Mouse (Mus musculus) gastrocnemius, postnatal 4 days (tissue): ENCODE results near the gene Krt19. TPM values are rescaled to one million over a fixed set of nuclear protein-coding genes. Genes with fewer than 3 reads are reported as not detected.

Experiments
- DNase-seq, 2 experiments: peaks; one replicate each; pipeline ENCODE4 v3.0.0; 2021 to 2022; ENCODE audit warnings: low spot score in 2 of 2, mixed read lengths in 2 of 2
- total RNA-seq, 2 experiments: library from RNA; stranded (reverse); gene quantifications; 2 replicates each; pipeline ENCODE4 v1.2.3; 2021

Gene Krt19
- total RNA-seq, 2 experiments from 2014 or later: 0.71 to 1.3 TPM

DNA sequence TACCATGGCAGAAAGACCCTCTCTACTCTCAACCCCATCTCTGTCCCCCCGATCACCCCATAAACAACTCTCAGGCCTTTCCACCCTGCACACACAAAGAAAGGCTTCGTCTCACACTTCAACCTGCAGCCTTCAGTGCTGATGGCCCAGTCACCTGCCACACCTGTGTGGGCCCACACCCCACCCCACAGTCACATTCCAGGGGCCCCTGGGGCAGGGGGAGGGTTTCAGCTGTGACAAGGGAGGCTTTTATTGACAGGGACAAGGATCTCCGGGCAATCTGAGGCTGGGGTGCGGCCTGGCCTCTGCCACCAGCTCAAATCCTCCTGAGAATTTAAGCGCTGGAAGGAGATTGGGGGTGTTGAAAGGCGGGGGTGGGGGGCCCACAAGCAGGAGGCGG lies 9.7 kb downstream of the Krt19 start:
- DNase-seq: no peak

GRCm38 (mm10) chr11:100137693-100138092 lies 10.8 kb downstream of the Krt19 start:
- DNase-seq: no peak

DNA sequence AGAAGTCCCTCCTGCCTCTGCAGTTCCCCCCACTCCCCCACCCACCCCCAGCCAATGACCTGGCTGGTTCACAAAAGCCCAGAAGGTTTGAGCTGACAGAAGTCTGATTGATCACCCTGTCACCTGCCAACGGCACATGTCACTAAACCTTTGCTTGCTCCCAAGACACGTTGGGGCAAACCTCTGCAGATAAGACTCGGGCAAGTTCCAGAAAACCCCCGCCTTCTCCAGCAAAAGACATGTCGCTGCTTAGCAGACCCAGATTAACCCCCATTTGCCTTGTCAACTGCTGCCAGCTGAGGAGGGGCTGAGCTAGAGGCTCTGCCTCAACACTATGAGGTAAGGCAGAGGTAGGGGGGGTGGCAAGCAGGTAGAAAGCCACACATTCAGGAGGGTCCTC lies 11.9 kb downstream of the Krt19 start:
- no peak for DNase-seq

DNA sequence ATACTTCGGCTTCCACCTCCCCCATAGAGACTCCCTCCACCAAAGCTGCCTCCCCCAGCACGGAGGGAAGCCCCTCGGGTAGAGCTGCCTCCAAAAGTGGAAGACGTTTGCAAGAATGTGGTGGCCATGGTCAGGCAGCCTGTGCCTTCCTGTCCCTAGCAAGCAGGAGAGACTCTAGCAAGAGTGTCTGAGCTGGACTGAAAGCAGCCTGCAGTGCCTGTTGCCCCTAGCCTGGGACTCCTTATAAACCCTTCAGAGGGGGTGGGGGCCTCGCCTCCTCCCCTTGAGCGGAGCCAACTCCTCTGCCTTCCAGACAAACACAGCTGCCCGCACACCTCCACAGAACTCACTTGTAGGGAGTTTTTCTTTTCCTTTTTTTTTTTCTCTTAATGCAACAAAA lies 12.7 kb downstream of the Krt19 start, which contains the start of gene Krt15:
Gene Krt15, minus strand, starts transcription at position 198 of the 400 bp plus-strand sequence.
- no peak for DNase-seq

DNA sequence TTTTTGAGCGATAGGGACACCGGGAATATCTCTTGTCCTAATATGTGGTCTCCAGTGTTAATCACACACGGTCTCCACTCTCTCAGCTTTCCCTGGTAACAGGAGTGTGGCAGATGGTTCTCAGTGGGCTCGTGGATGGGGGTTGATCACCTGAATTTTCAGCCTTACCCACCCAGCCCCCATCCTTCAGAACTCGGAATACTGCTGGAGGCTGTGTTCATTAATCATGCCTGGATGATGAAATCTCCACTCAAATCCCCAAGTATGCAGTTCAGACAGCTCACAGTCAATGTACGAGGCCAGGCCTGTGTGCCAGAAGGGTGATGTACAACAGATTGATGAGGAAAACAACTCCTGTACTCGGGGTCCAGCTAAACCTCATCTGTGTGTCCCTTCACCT lies 23.6 kb downstream of the Krt19 start:
- DNase-seq: no peak

- DNase-seq: no peak
Measured at GRCm38 (mm10) chr11:100121466-100121865, 27.0 kb downstream of the Krt19 start, which contains the start of gene Krt13. Krt13 (minus strand) TSS chr11:100121566.

- no peak for DNase-seq
Measured at GRCm38 (mm10) chr11:100120331-100120730, 28.1 kb downstream of the Krt19 start.

DNA sequence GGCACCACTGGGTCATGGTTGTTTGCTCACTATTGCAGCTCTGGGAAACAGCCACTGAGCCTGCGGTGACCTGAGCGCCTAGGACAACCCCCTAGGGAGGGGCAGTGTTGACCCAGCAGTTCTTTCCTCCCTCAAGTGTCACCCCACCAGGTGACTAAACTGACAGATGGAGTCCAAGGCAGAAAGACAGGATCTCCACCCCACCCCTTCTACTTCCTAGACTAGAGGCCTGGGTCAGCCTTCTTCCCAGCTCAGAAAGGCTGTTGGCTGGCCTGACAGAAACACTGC lies 34.8 kb downstream of the Krt19 start:
- no peak for DNase-seq

DNA sequence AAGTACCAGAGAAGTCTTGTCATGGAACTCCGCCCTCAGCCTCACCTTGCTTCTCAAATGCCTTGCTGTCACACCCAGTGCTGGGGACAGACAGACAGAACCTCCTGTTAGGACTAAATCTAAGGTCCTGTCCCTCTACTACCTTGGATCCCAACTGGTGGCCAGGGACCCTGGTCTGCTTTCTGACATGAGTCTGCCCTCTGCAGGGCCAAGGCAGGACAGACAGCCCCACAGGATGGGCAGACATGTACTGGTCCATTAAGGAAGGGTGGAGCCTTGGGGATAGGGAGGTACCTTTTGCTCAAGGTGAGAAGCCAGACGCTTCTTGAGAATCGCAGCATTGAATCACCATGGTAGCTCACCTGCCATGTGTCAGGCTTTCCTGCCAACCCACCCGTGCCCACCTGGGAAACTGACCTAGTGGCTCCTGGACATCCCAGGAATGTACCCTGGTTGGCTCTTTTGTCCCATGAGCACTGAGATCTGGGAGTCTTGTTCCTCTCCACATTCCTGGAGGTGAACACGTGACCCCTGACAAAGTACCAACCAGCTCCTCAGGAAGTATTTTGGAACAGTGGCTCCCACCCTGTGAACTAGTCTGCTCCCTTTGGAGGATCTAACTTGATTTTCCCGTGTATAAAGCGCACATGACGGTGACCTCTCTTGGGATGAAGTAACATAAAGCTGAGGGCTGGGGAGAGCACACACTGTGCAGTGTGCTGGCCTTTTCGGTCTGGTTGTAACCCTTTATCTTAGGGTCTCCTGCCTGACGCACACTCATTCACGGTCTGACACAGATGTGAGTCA lies 35.3 kb downstream of the Krt19 start:
- DNase-seq: no peak

DNA sequence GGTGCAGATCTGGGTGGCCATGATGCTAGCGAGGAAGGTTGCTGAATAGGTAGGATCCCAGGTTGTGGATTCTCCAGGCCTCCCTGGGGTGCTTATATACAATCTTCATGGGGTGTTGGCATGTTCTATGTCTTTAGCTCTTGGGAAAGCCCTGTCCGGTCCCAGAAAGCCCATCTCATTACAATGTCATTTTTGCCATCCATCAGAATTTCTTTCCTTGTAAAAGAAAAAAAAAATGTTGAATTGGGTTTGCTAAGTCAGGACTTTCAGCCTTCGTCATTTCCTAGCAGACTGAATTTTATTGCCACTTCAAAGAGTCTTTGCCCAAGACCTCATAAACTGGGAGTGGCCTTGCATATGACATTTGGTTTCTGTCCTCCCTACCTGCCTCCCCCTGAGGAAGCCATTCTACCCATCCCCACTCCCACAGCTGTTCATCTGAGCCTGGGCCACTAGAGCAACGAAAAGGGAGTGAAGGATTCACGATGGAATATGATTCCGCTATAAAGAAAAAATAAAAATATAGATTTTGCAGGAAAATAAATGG lies 42.8 kb downstream of the Krt19 start, which contains the start of gene Krt36:
Gene Krt36, minus strand, starts transcription at position 51 of the 547 bp plus-strand sequence.
- no peak for DNase-seq

- no peak for DNase-seq
Measured at GRCm38 (mm10) chr11:100102693-100103429, 45.6 kb downstream of the Krt19 start.

DNA sequence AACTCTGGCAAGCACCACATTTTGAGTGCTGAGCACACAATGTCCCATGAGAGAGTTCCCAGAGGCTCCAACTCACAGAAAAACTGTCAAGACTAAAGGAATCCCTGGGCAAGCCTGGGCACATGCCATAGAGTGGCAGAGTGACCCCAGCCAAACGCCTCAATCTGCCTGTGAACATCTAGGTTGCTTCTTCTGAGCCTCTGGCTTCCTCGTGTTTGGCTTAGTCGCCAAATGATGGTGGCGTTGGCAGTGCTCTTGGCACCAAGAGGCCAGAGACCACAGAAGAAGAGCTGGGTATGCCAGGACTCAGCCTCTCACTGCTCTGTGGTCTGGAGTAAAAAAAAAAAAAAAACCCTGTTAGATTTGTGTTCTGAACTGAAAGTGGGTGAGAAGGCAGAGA lies 48.1 kb downstream of the Krt19 start:
- DNase-seq: no peak

DNA sequence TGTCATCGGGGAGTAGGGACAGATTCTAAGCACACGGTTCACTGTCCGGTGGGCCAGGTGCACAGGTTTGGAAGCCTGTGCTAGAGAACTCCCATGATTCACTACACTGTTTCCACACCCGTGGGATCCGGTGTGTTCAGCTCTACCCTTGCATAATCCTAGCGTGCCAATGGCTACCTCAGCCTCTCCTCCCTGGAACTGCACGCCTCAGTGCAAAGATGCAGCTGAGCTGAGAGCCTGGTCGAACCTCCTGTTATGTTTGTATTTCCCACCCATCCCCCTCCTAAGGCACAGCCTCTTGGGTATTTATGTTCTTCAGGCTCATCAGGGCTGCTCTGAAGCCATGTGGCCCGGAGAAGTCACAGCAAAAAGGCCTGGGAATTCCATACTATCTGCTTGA lies 50.6 kb downstream of the Krt19 start:
- DNase-seq: no peak

GRCm38 (mm10) chr11:100096141-100096540 lies 52.3 kb downstream of the Krt19 start, which contains the start of gene Krt35:
Krt35 (minus strand) TSS chr11:100096241.
- DNase-seq: no peak

Other genes with a start within 250 kb of the Krt19 start
- gene Krtap31-1, start 240.7 kb downstream of the Krt19 start, total RNA-seq: not detected
- gene Gm11565, start 233.9 kb downstream of the Krt19 start, total RNA-seq: not detected
- gene Krtap31-2, start 212.4 kb downstream of the Krt19 start, total RNA-seq: not detected
- gene Krtap9-5, start 200.2 kb downstream of the Krt19 start, total RNA-seq: not detected
- not detected for gene Krtap29-1, start 169.6 kb downstream of the Krt19 start, total RNA-seq
- not detected for gene Krtap16-1, start 162.1 kb downstream of the Krt19 start, total RNA-seq
- not detected for gene Krtap17-1, start 154.7 kb downstream of the Krt19 start, total RNA-seq
- not detected for gene Krt33a, start 132.5 kb downstream of the Krt19 start, total RNA-seq
- gene Krt33b, start 118.8 kb downstream of the Krt19 start, total RNA-seq: under 1 TPM in 1 of 2 experiments, not detected in 1; 0.22 TPM
- not detected for gene Krt34, start 107.1 kb downstream of the Krt19 start, total RNA-seq
- not detected for gene Krt31, start 98.1 kb downstream of the Krt19 start, total RNA-seq
- gene Krt32, start 60.4 kb downstream of the Krt19 start, total RNA-seq: not detected
- gene Krt35, start 52.4 kb downstream of the Krt19 start, total RNA-seq: under 1 TPM; 0.15 to 0.31 TPM
- not detected for gene Krt36, start 43.0 kb downstream of the Krt19 start, total RNA-seq
- not detected for gene Krt13, start 27.1 kb downstream of the Krt19 start, total RNA-seq
- 1 to 10 TPM in 1 of 2 experiments, under 1 TPM in 1; 0.27 to 1.1 TPM for gene Krt15, start 12.7 kb downstream of the Krt19 start, total RNA-seq
- gene Krt9, start 44.6 kb upstream of the Krt19 start, total RNA-seq: under 1 TPM in 1 of 2 experiments, not detected in 1; 0.15 TPM
- gene Krt14, start 58.9 kb upstream of the Krt19 start, total RNA-seq: 1 to 10 TPM in 1 of 2 experiments, under 1 TPM in 1; 0.15 to 1.8 TPM
- gene Krt16, start 100.2 kb upstream of the Krt19 start, total RNA-seq: under 1 TPM in 1 of 2 experiments, not detected in 1; 0.29 TPM
- gene Krt17, start 112.4 kb upstream of the Krt19 start, total RNA-seq: under 1 TPM; 0.29 to 0.44 TPM
- gene Krt42, start 121.2 kb upstream of the Krt19 start, total RNA-seq: not detected
- 100 to 1,000 TPM; 842 to 874 TPM for gene Eif1, start 171.2 kb upstream of the Krt19 start, total RNA-seq
- not detected for gene Gast, start 185.7 kb upstream of the Krt19 start, total RNA-seq
- gene Hap1, start 207.5 kb upstream of the Krt19 start, total RNA-seq: 1 to 10 TPM; 1.5 to 1.7 TPM
- 10 to 100 TPM; 80.4 to 91.4 TPM for gene Jup, start 249.1 kb upstream of the Krt19 start, total RNA-seq